Mouse (Mus musculus): Measurements from ENCODE around the gene Hnrnpul1.
"Not testable (repeated sequence)": the region's sequence is repeated elsewhere in the genome, so short reads cannot be mapped to it uniquely, and the experiment has no call there.

The Hnrnpul1 gene

DNA sequence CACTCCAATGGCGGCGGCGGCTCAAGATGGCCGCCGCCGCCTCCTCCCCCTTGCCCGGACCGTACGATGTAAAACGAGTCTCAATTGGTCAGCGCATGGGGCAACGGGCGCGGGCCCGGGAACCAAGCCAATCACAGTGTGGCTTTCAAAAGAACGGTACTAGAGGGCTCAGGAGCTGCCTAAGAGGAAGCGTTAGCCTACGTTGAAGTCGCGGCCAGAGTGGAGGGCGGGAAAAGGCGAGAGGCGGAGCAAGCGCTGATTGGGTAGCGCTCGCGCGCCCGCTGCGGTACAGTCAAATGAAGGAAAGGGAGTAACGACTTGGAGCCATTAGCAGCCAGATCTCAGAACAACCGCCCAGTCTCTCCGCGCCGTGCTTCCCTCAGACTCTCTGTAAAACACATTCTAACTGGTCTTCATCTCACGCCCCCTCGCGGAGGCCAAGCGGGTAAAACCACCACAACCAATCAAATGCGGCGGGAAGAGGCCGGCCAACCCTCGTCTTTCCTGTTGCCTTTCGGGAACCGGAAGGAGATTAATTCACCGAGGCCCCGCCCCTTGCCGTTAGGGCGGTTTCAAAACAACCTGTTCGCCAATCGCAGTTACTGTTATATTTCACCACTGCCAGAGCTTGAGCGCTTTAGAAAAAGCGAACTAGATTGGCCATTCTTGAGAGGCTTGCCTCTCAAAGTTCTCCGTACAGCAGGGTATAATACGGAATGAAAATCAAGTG is at the start of gene Hnrnpul1:
Gene Hnrnpul1, minus strand, starts transcription at position 20 of the 730 bp plus-strand sequence.
- peak; percentile 98 for DNase-seq (ENCODE audit: low spot score)

GRCm38 (mm10) chr7:25803460-25803859 is 48.9 kb upstream of the Hnrnpul1 start:
- DNase-seq (ENCODE audit: low spot score), result no peak

GRCm38 (mm10) chr7:25802241-25803125 is 47.9 kb upstream of the Hnrnpul1 start:
- DNase-seq (ENCODE audit: low spot score), result no peak

DNA sequence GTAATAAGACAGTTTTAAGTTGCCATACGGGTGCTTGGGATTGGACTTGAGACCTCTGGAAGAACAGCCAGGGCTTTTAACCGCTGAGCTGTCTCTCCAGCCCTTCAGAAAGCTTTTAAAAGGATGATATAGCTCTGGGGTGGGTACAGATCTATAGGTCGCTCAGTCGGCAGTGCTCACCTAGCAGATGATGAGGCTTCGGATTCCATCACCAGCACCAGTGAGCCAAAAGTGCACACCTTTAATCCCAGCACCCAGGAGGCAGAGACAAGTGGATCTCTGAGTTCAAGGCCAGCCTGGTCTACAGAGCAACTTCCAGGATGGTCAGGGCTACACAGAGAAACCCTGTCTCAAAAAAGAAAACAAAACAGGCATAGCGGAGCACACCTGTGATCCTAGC is 46.5 kb upstream of the Hnrnpul1 start:
- no peak for DNase-seq (ENCODE audit: low spot score)

GRCm38 (mm10) chr7:25799369-25799768 is 44.8 kb upstream of the Hnrnpul1 start:
- DNase-seq (ENCODE audit: low spot score), result no peak

DNA sequence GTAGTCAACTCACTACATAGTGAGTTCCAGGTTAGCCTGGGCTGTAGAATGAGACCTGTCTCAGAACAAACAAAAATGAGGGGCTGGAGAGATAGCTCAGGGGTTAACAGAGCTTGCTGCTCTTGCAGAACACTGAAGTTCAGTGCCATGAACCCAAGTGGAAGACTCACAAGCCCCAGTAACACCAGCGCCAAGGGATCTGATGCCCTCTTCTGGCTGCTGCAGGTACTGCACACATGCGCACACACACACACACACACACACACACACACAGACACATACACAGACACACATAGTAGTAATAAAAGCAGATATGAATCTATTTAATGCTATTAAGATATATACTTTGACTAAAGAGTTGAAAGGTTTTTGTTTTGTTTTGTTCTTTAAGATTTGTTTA is 44.0 kb upstream of the Hnrnpul1 start:
- no peak for DNase-seq (ENCODE audit: low spot score)

DNA sequence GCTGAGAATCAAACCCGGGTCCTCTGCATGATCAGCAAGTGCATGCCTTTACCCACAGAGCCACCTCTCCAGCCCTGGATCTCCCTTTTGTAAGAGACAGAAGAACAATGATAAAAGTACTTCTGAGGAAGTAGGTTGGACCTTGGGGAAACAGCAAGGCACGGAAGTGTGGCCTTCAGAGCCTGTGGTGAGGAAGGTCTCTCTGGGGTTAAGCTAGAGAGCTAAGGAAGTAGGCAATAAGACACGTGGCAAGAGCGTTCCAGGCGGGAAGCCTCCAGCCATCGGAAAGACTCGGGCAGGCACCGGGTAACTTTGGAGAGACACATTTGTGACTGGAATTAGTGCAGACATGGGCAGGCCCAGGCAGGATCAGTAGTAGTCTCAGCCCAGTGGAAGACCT is 40.2 kb upstream of the Hnrnpul1 start:
- no peak for DNase-seq (ENCODE audit: low spot score)

DNA sequence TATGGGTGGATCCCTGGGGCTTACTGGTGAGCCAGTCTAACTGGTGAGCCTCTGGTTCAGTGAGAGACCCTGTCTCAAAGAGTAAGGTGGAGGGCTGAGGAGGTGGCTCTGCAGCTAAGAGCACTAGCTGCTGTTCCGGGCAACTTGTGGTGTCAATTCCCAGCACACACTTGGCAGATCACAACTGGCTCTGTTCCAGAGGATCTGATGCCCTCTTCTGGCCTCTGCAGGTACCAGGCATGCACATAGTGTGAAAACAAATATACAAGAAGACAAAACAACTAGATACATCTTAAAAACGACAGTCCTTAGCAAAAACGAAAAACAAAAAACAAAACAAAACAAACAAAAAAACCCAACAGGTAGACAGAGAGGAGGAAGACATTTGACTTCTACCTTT is 39.1 kb upstream of the Hnrnpul1 start:
- DNase-seq (ENCODE audit: low spot score), result no peak

GRCm38 (mm10) chr7:25792966-25793365 is 38.4 kb upstream of the Hnrnpul1 start:
- not testable (repeated sequence) for DNase-seq (ENCODE audit: low spot score)

- no peak for DNase-seq (ENCODE audit: low spot score)
Observed at GRCm38 (mm10) chr7:25790615-25791014, 36.1 kb upstream of the Hnrnpul1 start.

GRCm38 (mm10) chr7:25789129-25789440 is 34.5 kb upstream of the Hnrnpul1 start:
- no peak for DNase-seq (ENCODE audit: low spot score)

GRCm38 (mm10) chr7:25788220-25789128 is 33.9 kb upstream of the Hnrnpul1 start, which contains the start of gene Axl:
Axl (minus strand) TSS chr7:25788705.
- no peak for DNase-seq (ENCODE audit: low spot score)

- DNase-seq (ENCODE audit: low spot score), result no peak
Observed at GRCm38 (mm10) chr7:25787456-25788219, 33.1 kb upstream of the Hnrnpul1 start.

- DNase-seq (ENCODE audit: low spot score), result no peak
Observed at GRCm38 (mm10) chr7:25786974-25787373, 32.4 kb upstream of the Hnrnpul1 start.

- no peak for DNase-seq (ENCODE audit: low spot score)
Observed at GRCm38 (mm10) chr7:25785752-25786151, 31.2 kb upstream of the Hnrnpul1 start.

DNA sequence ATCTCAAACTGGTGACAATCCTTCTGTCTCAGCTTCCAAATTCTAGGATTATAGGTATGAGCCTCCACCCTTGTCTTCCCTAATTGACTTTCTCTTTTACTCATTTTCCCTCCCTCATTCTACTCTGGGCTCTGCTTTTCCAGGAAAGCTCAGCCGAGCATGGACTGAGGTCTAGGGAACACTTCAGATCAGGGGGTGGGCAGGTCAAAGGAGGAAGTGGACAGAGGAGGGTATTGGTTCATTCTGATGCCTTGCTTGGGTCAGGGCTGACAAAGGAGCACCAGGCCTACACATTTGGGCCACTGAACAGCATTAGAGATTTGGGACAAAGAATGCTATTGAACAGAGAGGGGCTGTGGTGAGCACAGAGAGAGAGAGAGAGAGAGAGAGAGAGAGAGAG is 30.3 kb upstream of the Hnrnpul1 start:
- no peak for DNase-seq (ENCODE audit: low spot score)

DNA sequence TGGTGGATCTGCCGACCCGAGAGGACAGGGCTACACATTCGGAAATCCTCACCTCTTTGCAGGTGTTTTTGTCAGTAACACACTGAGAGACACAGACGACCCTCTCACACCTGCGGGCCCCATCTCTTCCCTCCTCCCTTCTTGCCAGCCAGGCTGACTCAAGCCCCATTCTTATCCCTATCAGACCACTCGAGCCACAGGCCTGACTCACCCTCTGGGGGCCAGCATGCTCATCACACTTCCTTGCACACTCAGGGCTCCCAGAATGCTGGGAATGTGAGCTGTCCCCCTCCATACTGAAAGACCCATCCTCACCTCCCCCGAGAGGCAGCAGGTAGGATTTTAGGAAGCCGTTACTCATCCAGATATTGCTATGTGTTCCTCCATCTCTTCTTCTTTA is 29.2 kb upstream of the Hnrnpul1 start:
- DNase-seq (ENCODE audit: low spot score), result no peak

DNA sequence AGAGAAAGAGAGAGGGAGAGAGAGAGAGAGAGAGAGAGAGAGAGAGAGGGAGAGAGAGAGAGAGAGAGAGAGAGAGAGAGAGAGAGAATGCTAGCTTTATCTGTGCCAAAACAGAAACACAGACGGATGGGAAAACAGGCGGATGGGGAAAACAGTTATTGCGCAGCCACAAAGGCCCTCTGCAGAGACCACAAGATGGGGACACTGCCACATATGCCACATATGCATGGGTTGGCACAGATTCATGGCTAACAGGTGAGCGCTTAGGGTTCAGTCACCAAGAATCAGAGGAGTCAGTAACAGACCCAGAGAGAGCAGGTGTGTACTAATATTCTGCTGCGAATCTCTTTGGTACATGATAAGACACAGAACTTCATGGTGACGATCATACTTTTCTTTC is 28.2 kb upstream of the Hnrnpul1 start:
- no peak for DNase-seq (ENCODE audit: low spot score)

GRCm38 (mm10) chr7:25781937-25782610 is 27.5 kb upstream of the Hnrnpul1 start:
- no peak for DNase-seq (ENCODE audit: low spot score)

GRCm38 (mm10) chr7:25781321-25781936 is 26.9 kb upstream of the Hnrnpul1 start:
- no peak for DNase-seq (ENCODE audit: low spot score)
